Mouse (Mus musculus): ENCODE measurements at regions not wholly inside any gene's neighbourhood (a gene's known extent, or its start where the extent isn't known, plus 50 kb on each side); places are given as distances from the start of the nearest gene placed in this dataset.

GRCm38 (mm10) chr1:90504583-90505080, 98.1 kb upstream of the Cops8 start:
- no peak for DNase-seq (ENCODE audit: low read depth, low spot score)

GRCm38 (mm10) chr1:90505599-90505998, 97.2 kb upstream of the Cops8 start:
- no peak for DNase-seq (ENCODE audit: low read depth, low spot score)

DNA sequence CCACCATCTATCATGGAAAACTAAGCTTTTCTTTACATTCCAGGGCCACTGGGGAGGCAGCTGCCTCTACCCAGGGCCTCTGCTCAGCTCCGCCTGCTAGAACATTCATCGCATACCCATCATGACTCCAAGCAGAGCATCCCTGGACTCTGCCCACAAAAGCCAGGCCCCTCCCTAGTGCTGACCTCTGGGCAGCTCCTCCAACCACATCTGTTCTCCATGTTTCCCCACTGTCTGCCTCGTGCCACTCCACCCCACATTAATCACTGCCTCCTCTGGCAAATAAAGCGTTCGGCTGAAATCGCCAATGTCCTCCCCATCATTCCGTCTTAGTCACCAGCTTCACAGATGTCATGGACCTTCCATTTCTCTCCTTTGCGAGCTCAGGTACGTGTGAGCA, 96.2 kb upstream of the Cops8 start:
- no peak for DNase-seq (ENCODE audit: low read depth, low spot score)

DNA sequence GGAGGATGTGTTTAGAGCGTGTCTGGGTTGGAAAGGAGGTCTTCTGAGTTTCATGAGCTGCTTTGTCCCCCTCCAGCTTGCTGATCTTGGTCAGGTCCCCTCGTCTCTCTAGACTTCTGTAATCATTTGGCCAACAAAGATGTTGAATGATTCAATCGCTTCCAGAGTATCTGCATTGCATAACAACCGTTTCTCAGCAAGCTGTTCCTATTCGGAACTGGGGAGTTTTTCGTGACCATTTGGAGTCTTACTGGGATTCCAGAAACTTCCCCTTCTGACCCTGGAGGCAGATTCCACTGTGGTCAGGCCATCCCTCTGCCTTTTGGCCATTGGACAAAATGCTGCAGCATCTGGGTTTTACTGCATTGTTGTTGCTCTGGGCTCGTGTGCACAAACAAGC, 93.4 kb upstream of the Cops8 start:
- DNase-seq (ENCODE audit: low read depth, low spot score), result no peak

GRCm38 (mm10) chr1:90513442-90514070, 89.2 kb upstream of the Cops8 start:
- no peak for DNase-seq (ENCODE audit: low read depth, low spot score)

- DNase-seq (ENCODE audit: low read depth, low spot score), result no peak
These were observed 88.6 kb upstream of the Cops8 start for GRCm38 (mm10) chr1:90514176-90514575.

- DNase-seq (ENCODE audit: low read depth, low spot score), result no peak
These were observed 84.1 kb upstream of the Cops8 start for GRCm38 (mm10) chr1:90518584-90519265.

DNA sequence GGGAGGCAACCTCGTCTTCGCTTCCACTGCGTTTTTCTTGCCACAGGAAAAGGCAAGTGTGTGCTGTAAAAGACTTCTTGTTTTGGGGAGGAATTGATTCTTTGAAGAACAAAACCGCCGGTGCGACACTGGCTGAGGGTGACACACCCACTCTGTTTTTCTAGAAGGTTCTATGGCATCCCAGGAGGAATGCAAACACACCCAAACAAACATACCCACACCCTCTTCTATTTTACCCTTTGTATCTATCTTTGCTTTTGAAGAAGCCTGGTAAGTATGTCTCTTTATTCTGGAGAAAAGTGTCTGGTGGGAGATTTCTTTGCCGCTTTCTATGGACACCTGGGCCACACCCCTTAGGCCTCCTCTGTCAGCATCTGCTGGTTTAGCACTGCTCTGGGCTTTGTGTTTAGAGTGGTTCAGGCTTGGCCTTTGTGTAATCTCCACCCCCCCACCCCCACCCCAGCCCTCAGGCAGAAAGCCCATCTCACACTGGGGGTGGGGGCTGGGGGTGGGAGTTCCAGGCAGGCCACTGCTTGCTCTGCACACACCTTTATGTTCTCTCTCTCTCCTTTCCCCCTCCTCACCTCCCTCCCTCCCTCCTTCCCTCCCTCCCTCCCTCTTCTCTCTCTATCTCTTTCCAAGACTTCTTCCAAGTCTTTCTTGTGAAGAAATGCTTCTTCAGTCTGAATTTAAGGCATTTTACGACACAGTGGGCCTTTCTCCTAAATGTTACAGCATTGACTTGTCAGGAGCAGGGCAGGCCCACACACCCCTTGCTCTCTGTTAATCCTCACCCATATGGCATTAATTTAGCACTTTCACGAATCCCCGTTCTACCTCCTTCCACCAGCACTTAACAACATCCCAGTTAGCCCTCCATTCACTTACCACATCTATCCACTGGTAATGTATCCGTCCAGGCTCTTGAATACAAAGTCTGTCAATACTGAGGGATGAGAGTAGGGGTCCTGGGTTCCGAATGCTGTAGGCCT, 83.2 kb upstream of the Cops8 start:
- DNase-seq (ENCODE audit: low read depth, low spot score), result no peak

GRCm38 (mm10) chr1:90522294-90522693, 80.5 kb upstream of the Cops8 start:
- no peak for DNase-seq (ENCODE audit: low read depth, low spot score)

DNA sequence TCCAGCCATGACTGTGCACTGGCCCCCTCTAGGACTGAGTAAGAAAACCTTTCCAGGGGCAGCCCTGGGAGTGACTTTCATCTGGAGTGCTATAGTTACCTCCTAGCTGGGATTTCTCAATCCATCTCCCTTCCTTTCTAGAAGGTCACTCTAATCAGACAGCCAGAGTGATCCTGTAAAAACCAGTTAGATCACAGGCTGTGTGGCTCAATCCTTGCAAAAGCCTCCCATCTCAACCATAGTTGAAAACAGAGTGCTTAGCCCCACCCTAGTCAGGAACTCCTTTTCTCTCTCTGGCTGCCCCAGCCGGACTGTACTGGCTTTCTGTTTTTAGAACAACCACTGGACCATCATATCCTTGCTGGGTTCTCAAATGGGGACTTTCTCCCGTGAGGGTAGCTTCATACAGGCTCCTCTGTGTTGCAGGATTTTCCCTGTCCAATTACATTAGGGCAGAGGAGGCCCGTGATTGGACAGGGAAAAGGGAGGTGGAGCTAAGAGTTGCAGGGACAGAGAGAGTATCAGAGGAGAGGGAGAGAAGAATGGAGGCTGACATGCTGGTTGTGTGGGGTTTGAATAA, 78.0 kb upstream of the Cops8 start:
- DNase-seq (ENCODE audit: low read depth, low spot score), result no peak

GRCm38 (mm10) chr1:90526311-90526710, 76.5 kb upstream of the Cops8 start:
- DNase-seq (ENCODE audit: low read depth, low spot score), result no peak

- DNase-seq (ENCODE audit: low read depth, low spot score), result no peak
These were observed 74.6 kb upstream of the Cops8 start for GRCm38 (mm10) chr1:90527947-90528717.

DNA sequence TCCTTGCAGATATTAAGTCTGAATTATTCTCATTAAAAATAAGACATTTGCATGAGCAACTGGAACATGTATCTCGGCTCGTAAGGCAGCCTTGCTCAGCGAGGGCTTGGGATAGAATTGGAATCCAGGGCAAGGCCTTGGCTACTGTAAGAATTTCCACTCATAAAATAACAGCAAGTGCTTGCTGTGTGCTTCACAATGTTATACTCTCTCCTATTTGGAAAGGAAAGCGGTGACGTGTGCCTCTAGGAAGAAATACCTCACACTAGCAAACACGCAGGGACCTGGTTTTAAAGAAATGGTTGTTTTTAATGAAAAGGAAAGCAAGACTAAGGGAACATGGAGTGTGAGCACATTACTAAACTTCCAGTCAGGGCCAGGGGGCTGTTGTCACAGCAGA, 69.3 kb upstream of the Cops8 start:
- no peak for DNase-seq (ENCODE audit: low read depth, low spot score)

- DNase-seq (ENCODE audit: low read depth, low spot score), result no peak
These were observed 66.7 kb upstream of the Cops8 start for GRCm38 (mm10) chr1:90536105-90536504.

- no peak for DNase-seq (ENCODE audit: low read depth, low spot score)
These were observed 58.7 kb upstream of the Cops8 start for GRCm38 (mm10) chr1:90543801-90544795.

- DNase-seq (ENCODE audit: low read depth, low spot score), result no peak
These were observed 57.8 kb upstream of the Cops8 start for GRCm38 (mm10) chr1:90544821-90545536.

DNA sequence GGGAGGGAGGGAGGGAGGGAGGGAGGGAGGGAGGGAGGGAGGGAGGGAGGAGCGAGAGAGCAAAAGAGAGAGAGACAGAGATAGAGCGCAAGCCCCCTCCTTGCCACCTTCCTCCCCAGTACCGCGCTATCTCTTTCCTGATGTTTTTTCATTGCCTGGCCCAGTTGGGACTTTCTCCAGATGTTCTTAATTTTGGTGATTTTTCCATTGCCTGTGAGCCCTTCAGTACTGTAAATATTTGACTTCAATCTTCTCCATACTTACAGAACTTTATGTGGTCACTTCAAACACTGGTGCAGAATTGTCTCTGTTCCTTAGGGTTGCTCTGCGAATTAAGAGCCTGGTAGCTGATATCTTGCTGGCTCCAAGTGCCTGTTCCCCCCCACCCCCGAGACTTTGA, 50.1 kb upstream of the Cops8 start:
- no peak for DNase-seq (ENCODE audit: low read depth, low spot score)
